Comparison of ENCODE assay signal across 7 mouse cellular contexts in genomic region chr7:102267601-102268394, GRCm38 (mm10). TPM values are rescaled to one million over a fixed set of nuclear protein-coding genes. Genes with fewer than 3 reads are reported as not detected.
DNase-seq lines count a peak whose midpoint lies in the region; ATAC-seq and TF ChIP-seq lines count a peak whose summit lies in the region.

Gene Stim1 (plus strand): TSS chr7:102267806.

- WGBS in cerebellum, adult 2 months, result under 1% methylated on average over 63 of the region's 73 CpGs
- WGBS in hindbrain, embryonic 11.5 days, result under 1% methylated on average over 61 of the region's 73 CpGs
- under 1% methylated on average over 53 of the region's 73 CpGs for WGBS in midbrain, embryonic 13.5 days
- WGBS in small intestine, adult 2 months, result under 1% methylated on average over 58 of the region's 73 CpGs

- H3K9ac ChIP-seq in hindbrain, embryonic 11.5 days (ENCODE audit: low read depth, low read length), result peak within 1 kb of the TSS; percentile 62
- peak within 1 kb of the TSS; percentile 79 for H3K9ac ChIP-seq in midbrain, embryonic 13.5 days (replicated peaks)

- peak; percentile 88 for ATAC-seq in hindbrain, embryonic 11.5 days (ENCODE audit: low FRiP score)
- no peak; the same call in 1 of the 2 replicates for ATAC-seq in midbrain, embryonic 13.5 days

- H3K36me3 ChIP-seq in hindbrain, embryonic 11.5 days (ENCODE audit: control insufficient read depth, insufficient read depth, low read length), result no peaks in the 10 kb centered on the region
- no peaks in the 10 kb centered on the region for H3K36me3 ChIP-seq in midbrain, embryonic 13.5 days
- no peaks in the 10 kb centered on the region for H3K36me3 ChIP-seq in small intestine, adult 2 months (ENCODE audit: control insufficient read depth, insufficient read depth, low read length)

- peak within 1 kb of the TSS; percentile 94 for H3K4me2 ChIP-seq in hindbrain, embryonic 11.5 days (replicated peaks; ENCODE audit: low read depth, low read length)
- H3K4me2 ChIP-seq in midbrain, embryonic 13.5 days (replicated peaks), result peak within 1 kb of the TSS; percentile 99

- intact Hi-C loops in left cerebral cortex, postnatal 4 days (cut with DNase I), result loop anchor here (5.0 kb wide), 1 partner anchor 150 kb away; no protein-coding TSS in a partner anchor

- no peak for TF ChIP-seq CTCF in cerebellum, adult 2 months (IDR thresholded peaks at IDR 0.05; ENCODE audit: borderline replicate concordance, insufficient read depth, low read depth, low read length)
- no peak for TF ChIP-seq CTCF in small intestine, adult 2 months (IDR thresholded peaks at IDR 0.05; ENCODE audit: extremely low read depth, insufficient read length, insufficient replicate concordance, low read depth, low read length)

- H3K27me3 ChIP-seq in cerebellum, adult 2 months (ENCODE audit: control insufficient read depth, insufficient read depth, low read length), result no peaks in the 10 kb centered on the region
- peaks cover 3% of the 10 kb centered on the region; the same call in 1 of the 2 replicates for H3K27me3 ChIP-seq in hindbrain, embryonic 11.5 days (ENCODE audit: control insufficient read depth, insufficient read depth, low read length)
- H3K27me3 ChIP-seq in midbrain, embryonic 13.5 days, result peaks cover 15% of the 10 kb centered on the region
- no peaks in the 10 kb centered on the region for H3K27me3 ChIP-seq in small intestine, adult 2 months (ENCODE audit: control insufficient read depth, insufficient read depth, low read length)

- peak within 1 kb of the TSS; percentile 76 for H3K4me3 ChIP-seq in cerebellum, adult 2 months (replicated peaks; ENCODE audit: insufficient read depth, low read depth, low read length)
- H3K4me3 ChIP-seq in hindbrain, embryonic 11.5 days (ENCODE audit: low read depth, low read length), result peak within 1 kb of the TSS; percentile 77
- peak within 1 kb of the TSS; percentile 87 for H3K4me3 ChIP-seq in midbrain, embryonic 13.5 days (replicated peaks)
- peak within 1 kb of the TSS; percentile 76 for H3K4me3 ChIP-seq in small intestine, adult 2 months (ENCODE audit: low read depth, low read length)

- 0 out of 2 replicates have a peak, but pooled peaks have one; percentile 38 for TF ChIP-seq POLR2A in cerebellum, adult 2 months (IDR thresholded peaks at IDR 0.05; ENCODE audit: borderline replicate concordance, insufficient read depth, low read length)
- peak; percentile 45 for TF ChIP-seq POLR2A in small intestine, adult 2 months (IDR thresholded peaks at IDR 0.05; ENCODE audit: low read depth, low read length)

- H3K9me3 ChIP-seq in hindbrain, embryonic 11.5 days (ENCODE audit: control insufficient read depth, low read length), result no peaks in the 10 kb centered on the region
- no peaks in the 10 kb centered on the region for H3K9me3 ChIP-seq in midbrain, embryonic 13.5 days

- DNase-seq in WW6 (ENCODE audit: low read depth, low spot score), result peak; percentile 42
- DNase-seq in cerebellum, adult 2 months, result peak in 1 of 2 experiments; percentile 80
- DNase-seq in frontal cortex, postnatal 10 days (ENCODE audit: low spot score in 2 of 2), result peak; percentile 31 to 61
- peak; percentile 63 for DNase-seq in hindbrain, embryonic 11.5 days (ENCODE audit: low spot score)
- peak; percentile 37 for DNase-seq in left cerebral cortex, postnatal 4 days

- peak within 1 kb of the TSS; percentile 73 for H3K27ac ChIP-seq in cerebellum, adult 2 months (ENCODE audit: insufficient read depth, low read length)
- no peak within 1 kb of the TSS for H3K27ac ChIP-seq in hindbrain, embryonic 11.5 days (ENCODE audit: low read depth, low read length)
- H3K27ac ChIP-seq in midbrain, embryonic 13.5 days, result no peak within 1 kb of the TSS
- peak within 1 kb of the TSS; percentile 41 for H3K27ac ChIP-seq in small intestine, adult 2 months (ENCODE audit: insufficient read depth, low read depth, low read length)

- H3K4me1 ChIP-seq in cerebellum, adult 2 months (ENCODE audit: control insufficient read depth, insufficient read depth, low read length), result peaks cover 8% of the 10 kb centered on the region; the same call in 1 of the 2 replicates
- H3K4me1 ChIP-seq in hindbrain, embryonic 11.5 days (replicated peaks; ENCODE audit: control insufficient read depth, insufficient read depth, low read length), result no peaks in the 10 kb centered on the region
- peaks cover 15% of the 10 kb centered on the region for H3K4me1 ChIP-seq in midbrain, embryonic 13.5 days (replicated peaks)
- H3K4me1 ChIP-seq in small intestine, adult 2 months (ENCODE audit: control insufficient read depth, insufficient read depth, insufficient read length, low read length), result peaks cover 10% of the 10 kb centered on the region

RNA-seq across cellular contexts. Expression of gene Stim1, which starts in this region (rescaled TPM):
- polyA plus RNA-seq in cerebellum, adult 2 months (2012; rRNA removed), result 84.9 and 87.5 TPM in 2 replicates
- polyA plus RNA-seq in hindbrain, embryonic 11.5 days (2014; fragmentation: Nextera tagmentation; extraction: Ambion mirVana), result 9.3 and 10.3 TPM in 2 replicates
- total RNA-seq in left cerebral cortex, postnatal 4 days (2021), result 10 to 100 TPM; 43.5 to 45.7 TPM
- 8.1 and 8.5 TPM in 2 replicates for polyA plus RNA-seq in midbrain, embryonic 13.5 days (2015; fragmentation: Nextera tagmentation; extraction: Ambion mirVana)
- polyA plus RNA-seq in small intestine, adult 2 months (2012; rRNA removed), result 20.7 and 21.6 TPM in 2 replicates

Comparison
In these comparisons a context has a peak if more than half of its experiments do, and no peak if none do; other contexts are left out.
1. H3K27ac ChIP-seq: peak in cerebellum, adult 2 months (single experiment) and small intestine, adult 2 months (single experiment); none in hindbrain, embryonic 11.5 days (single experiment) and midbrain, embryonic 13.5 days (single experiment).
2. Peak in every context shown above with its lines, with median percentiles within 50 percentile points of each other: H3K4me3 ChIP-seq.